Mouse (Mus musculus) retina, postnatal 1 day (tissue): Measurements from ENCODE around the gene Galnt6.
"Not testable (repeated sequence)": the region's sequence is repeated elsewhere in the genome, so short reads cannot be mapped to it uniquely, and the experiment has no call there.

Source experiments
- DNase-seq: peaks from one replicate; pipeline ENCODE4 v3.0.0-alpha.2; 2012

Galnt6 gene

DNA sequence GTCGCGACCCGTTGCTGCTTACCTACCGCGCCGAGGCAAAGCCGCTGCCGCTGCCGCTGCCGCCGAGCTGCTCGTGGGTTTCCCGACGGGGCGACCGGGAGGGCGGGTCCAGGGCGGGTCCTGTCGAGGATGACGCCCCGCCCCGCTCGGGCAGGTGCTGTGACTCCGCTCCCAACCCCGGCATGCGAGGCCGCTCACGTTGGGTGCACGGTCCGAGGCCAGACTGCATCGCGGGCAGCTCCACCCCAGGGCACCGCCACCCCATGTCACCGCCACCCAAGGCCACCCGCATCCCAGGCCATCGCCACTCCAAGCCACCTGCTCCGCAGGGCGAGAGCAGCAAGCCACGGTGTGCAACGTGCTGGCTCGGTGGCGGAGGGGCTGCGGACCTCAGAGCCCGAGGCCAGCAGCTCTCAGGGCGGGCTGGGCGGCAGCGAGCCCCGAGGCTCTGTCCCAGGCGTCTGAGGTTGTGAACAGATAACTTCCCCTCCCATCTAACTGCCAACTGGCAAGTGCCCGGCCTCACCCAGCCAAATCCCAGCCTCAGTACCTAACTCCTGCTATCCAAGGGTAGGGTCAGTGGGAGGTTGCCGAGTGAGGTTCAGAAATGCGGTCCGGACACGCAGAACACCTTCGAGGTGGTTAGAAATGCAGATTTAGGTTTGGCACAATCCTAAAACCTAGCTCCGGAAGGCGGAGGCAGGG, at the start of gene Galnt6:
Gene Galnt6 (minus strand): TSS at position 96 of the 705 bp plus-strand sequence.
- DNase-seq: peak; percentile 59

GRCm38 (mm10) chr15:100777020-100778016, 48.1 kb upstream of the Galnt6 start:
- DNase-seq: peak; percentile 76

- peak; percentile 39 for DNase-seq
Observed at GRCm38 (mm10) chr15:100776424-100776823, 47.2 kb upstream of the Galnt6 start.

DNA sequence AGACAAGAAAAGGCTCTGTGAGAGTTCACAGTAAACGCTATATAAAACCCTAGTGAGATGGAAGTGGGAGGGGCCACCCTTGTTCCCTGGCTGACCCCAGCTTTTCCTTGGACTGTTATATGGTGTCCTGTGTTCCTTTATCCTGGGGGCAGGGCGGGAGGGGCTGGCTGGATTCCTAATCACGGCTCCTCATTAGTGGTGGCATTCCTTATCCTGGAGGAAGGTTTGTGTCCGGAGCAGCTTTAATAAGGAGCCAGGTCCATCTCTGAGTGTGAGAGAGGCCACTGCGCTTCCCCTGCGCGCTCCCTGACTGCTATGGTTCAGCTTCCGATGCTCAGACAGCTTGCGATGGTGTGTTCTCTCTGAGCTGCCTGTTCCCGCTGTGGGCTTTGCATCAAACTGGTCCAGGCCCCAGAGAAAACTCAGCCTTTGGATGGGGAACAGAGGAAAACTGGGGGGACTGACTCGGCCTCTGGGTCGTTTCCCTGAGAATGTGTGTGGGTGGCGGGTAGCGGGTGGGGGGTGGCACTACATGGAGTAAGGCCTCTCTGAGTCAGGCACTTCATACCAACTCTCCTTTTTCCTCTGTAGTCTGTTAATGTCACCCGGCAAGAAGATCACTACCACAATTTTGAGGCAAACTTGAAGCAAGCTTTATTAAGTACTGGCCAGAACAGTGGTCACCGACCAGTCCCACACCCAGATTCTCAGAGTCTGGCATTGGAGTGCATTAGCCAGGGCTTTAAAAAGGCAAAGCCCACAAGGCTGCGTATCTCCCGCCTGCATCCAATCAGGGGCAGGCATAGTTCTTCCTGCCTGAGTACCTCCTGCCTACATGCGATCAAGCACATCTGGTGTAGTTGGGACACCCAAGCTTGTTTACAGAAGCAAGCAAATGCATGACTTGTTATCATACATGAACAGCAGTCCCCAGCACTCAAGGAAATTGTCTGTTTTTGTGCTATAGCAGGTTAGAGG, 46.3 kb upstream of the Galnt6 start:
- peak; percentile 59 for DNase-seq

GRCm38 (mm10) chr15:100773859-100774258, 44.7 kb upstream of the Galnt6 start:
- not testable (repeated sequence) for DNase-seq

DNA sequence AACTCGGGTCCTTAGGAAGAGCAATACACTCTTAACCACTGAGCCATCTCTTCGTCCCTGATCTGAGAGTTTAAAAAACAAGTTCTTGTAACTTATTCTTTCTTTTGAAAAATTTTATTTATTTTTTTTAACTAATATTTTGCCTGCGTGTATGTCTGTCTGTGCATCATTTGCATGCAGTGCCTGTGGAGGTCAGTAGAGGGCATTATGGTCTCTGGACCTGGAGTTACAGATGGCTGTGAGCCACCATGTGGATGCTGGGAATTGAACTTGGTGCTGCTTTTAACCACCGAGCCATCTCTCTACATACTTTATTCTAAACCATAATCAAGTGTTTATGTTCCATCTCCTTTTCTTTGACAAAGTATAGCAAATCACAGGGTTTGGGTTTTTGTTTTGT, 43.5 kb upstream of the Galnt6 start:
- no peak for DNase-seq

DNA sequence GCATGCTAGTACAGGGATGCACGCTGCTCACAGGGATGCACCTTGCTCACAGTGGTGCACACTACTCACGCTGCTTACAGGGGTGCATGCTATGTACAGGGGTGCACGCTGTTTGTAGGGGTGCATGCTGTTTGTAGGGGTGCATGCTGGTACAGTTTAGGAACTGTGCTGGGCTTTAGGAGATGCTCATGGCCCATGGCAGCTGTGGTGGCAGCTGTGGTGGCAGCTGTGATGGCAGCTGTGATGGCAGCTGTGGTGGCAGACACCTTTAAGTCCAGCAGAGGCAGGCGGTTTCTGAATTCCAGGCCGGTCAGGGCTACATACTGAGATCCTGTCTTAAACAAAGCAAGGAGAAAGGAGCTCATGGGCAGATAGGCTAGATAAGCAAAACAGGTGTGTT, 41.2 kb upstream of the Galnt6 start:
- no peak for DNase-seq

GRCm38 (mm10) chr15:100769023-100769422, 39.8 kb upstream of the Galnt6 start:
- DNase-seq: not testable (repeated sequence)

- no peak for DNase-seq
Observed at GRCm38 (mm10) chr15:100767851-100768250, 38.7 kb upstream of the Galnt6 start.

GRCm38 (mm10) chr15:100766826-100767225, 37.6 kb upstream of the Galnt6 start:
- DNase-seq: no peak

DNA sequence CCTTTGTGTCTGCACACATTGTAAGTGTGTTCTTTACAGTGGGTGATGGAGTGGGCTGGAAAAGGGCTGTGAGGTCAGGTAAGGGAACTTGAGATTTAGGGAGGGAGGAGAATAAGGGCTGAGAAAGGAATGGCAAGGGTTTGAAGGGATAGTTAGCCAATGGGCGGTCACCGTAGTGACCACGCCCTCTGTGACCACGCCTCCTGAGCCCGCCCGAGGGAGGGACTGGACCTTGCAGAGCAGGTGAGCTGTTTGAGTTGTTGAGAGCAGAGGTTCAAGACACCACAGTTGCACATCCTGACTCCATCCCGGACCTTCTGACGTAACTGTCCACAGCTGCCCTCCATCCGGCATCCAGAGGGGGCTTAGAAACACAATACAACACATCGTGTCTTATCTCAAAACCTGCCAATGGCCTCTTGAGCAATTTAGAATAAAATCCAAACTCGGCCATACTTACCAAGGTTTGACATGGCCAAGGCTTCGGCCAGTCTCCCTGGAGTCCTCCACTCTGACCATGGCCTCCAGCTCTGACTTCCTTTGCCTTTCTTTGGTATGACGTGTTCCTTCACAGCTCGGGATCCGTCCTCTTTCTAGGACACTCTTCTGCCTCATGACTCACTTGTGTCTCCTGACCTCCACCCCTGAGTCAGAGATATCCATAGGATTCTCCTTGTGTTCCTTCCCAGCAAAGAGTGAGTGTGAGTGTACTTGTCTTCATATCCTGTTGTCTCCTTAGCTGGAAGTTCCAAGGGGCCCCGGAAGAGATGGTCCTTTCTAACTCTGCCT, 35.2 kb upstream of the Galnt6 start:
- no peak for DNase-seq

GRCm38 (mm10) chr15:100762649-100763048, 33.5 kb upstream of the Galnt6 start:
- no peak for DNase-seq

GRCm38 (mm10) chr15:100761419-100762185, 32.4 kb upstream of the Galnt6 start, which contains the start of gene Slc4a8:
TSS of gene Slc4a8 (plus strand) at chr15:100761747.
- DNase-seq: peak; percentile 97

DNA sequence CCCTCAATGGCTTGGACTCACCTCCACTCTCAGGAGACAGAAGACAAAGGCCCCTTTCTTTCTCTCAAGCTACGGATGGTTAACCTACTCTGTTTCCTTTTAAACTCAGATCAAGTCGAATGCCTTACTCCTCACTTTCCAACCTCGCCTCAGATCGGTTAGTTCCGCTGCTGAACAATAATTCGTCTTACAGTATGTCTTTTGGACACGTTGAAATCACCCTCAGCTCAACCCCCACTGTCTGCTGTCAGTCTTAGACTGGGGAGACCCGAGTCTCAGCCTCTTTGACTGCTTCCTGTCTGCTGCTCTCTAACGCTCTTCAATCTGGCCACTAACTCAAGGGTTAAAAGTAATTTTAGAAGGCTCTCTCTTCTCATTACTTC, 31.9 kb upstream of the Galnt6 start:
- DNase-seq: no peak

DNA sequence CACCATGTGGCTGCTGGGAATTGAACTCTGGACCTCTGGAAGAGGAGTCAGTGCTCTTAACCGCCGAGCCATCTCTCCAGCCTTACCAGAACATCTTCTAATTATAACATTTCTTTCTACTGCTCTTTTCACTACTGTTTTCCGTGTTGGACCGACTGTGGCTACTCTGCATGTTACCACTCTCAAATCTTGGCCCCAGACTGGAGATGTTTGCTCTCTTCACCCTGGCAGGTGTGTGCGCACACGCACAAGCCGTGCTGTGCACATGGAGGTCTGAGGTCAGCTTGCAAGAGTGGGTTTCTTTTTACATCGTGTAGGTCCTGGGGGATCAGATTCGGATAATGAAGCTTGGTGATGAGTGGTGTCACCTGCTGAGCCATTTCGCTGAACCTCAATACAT, 30.1 kb upstream of the Galnt6 start:
- no peak for DNase-seq

- DNase-seq: peak; percentile 90
Observed at GRCm38 (mm10) chr15:100757527-100757978, 28.4 kb upstream of the Galnt6 start.

GRCm38 (mm10) chr15:100755881-100756624, 26.9 kb upstream of the Galnt6 start:
- no peak for DNase-seq

DNA sequence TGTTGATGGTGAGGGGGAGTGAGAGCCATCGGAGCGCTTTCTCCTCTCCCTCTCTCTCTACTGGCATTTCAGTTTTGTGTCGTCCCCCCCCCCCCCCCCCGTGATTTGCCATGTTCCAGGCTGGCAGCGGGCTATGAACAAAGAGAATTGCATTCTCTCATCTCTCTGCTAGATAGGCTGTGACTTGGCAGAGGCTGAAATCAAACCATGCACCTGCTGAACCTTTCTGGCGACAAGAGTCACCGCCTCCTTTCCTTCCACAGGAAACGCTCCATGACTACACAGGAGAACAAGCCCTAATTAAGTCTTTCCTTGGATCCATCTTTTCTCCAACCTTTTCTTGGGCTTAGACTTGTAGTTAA, 26.3 kb upstream of the Galnt6 start:
- DNase-seq: peak; percentile 41

GRCm38 (mm10) chr15:100754805-100755497, 25.8 kb upstream of the Galnt6 start:
- DNase-seq: peak; percentile 71
